Mouse (Mus musculus) liver, embryonic 14.5 days (tissue): Measurements from ENCODE around the gene Sertad4.

Experiments
- CTCF ChIP-seq: IDR thresholded peaks from 2 replicates; pipeline ENCODE4 v1.5.1; 2016; ENCODE audit warnings: antibody characterized with exemption, low read depth, control low read depth
- EP300 ChIP-seq: IDR thresholded peaks from 2 replicates; pipeline ENCODE4 v1.6.1; 2016; ENCODE audit warnings: antibody characterized with exemption, low read depth

- TF ChIP-seq CTCF (no peak), EP300 (no peak)
Observed at GRCm38 (mm10) chr1:192856411-192856810, 855 bp upstream of the Sertad4 start.
